Mouse (Mus musculus): ENCODE results near the gene Lrguk. TPM values are rescaled to one million over a fixed set of nuclear protein-coding genes. Genes with fewer than 3 reads are reported as not detected.

Gene Lrguk
- polyA plus RNA-seq, 1 experiment, result 1.3 TPM

DNA sequence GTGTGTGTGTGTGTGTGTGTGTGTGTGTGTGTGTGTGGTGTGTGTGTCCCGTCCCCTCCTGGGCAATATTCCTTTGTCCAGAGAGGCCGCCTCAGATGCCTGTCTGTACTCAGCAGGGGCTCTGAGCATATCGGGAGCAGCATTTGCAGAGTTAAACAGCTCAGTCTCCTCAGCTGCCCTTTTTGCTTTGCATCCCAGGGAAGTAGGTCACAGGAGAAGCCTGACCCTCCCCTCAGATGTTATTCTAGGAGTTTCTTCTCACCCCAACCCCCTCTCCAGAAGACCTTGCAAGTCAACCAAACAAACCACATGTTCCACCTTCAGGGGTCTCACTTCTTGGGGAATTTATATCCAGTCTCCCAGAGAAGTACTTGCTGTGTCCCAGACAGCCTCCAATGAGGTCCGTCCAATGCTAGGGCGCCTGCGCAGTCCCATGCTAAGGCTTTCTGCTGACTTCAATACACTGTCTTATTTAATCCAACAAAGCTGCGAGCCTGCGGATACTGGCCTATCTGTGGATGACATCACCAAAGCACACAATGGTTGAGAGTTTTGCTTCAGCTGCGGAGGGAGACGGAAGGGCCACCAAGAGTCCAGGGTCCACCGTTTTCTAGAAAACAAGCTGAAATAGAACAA lies 17.4 kb downstream of the Lrguk start:
- Histone ChIP-seq H3K4me3 (ENCODE audit: insufficient read depth, low read length) (no peak overlapping the region), H3K4me1 (ENCODE audit: control insufficient read depth, insufficient read depth, low read length) (no peaks in the 10 kb centered on the region; the same call in none of the 2 replicates), H3K27ac (ENCODE audit: insufficient read depth, low read length) (no peak overlapping the region)
- no peak for TF ChIP-seq POLR2A (IDR thresholded peaks at IDR 0.05; ENCODE audit: extremely low read depth, insufficient read depth, low read length)

DNA sequence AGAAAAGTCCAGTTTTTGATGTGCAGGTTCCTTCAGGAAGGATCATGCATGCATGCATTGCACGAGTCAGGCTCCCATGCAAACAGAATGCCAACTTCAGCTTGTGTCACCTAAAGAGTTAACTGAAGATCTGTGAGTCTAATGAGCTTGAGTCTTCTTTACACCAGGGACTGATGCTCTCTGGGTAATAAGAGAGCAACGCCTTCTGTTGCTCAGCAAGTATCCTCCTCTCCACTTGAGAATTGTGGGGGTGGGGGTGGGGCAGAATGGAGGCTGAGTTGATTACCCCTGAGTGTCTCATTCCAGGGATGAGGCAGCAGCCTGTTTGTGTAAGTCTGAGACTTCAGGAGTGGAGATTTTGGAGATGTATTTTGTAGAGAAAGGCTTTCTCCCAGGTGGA lies 20.2 kb downstream of the Lrguk start:
- Histone ChIP-seq H3K27ac (ENCODE audit: insufficient read depth, low read length) (no peak overlapping the region), H3K4me1 (ENCODE audit: control insufficient read depth, insufficient read depth, low read length) (no peaks in the 10 kb centered on the region; the same call in none of the 2 replicates), H3K4me3 (ENCODE audit: insufficient read depth, low read length) (no peak overlapping the region)
- no peak for TF ChIP-seq CTCF (IDR thresholded peaks at IDR 0.05; ENCODE audit: extremely low read depth, insufficient read depth, low read length)
- no peak for TF ChIP-seq POLR2A (IDR thresholded peaks at IDR 0.05; ENCODE audit: extremely low read depth, insufficient read depth, low read length)

DNA sequence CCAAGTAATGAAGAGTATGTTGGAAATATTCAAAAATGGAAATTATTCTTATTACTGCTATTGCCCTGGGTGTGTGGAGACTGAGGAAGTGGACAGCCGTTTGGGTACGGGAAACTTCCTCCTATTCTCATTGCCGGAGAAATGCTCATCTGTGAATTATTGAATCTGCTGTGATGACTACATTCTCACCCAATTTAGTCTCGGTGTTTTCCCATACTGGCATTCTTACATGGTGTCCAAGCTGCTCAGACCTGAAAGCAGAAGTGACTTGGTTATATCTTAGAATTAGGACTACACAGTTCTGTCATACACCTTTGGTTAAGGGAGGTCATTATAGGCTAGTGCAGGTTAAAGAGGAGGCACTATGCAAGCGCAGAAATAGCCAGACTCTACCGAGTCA lies 30.5 kb downstream of the Lrguk start:
- no peaks in the 10 kb centered on the region for H3K4me1 ChIP-seq (ENCODE audit: control insufficient read depth, insufficient read depth, low read length)
- no peak overlapping the region for H3K4me3 ChIP-seq (ENCODE audit: insufficient read depth, low read length)
- TF ChIP-seq POLR2A (IDR thresholded peaks at IDR 0.05; ENCODE audit: extremely low read depth, insufficient read depth, low read length) (no peak), CTCF (IDR thresholded peaks at IDR 0.05; ENCODE audit: extremely low read depth, insufficient read depth, low read length) (no peak)
- no peak overlapping the region for H3K27ac ChIP-seq (ENCODE audit: insufficient read depth, low read length)

DNA sequence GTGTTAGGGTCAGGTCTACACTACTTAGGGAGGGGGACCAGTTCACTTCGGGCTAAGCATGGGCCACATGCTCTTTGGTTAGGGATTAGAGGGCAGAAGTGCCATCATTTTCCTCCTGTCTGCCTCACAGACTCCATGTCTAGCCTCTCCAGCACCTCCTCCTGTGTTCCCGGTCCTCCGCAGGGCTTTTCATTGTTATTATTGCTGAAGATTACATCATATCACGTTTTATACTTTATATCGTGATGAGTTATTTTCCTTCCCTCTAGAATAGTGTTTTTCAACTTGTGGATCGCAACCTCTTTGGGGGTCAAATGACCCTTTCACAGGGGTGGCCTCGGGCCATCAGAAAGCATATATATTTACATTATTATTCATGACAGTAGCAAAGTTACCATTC lies 37.5 kb downstream of the Lrguk start:
- H3K4me3 ChIP-seq (ENCODE audit: insufficient read depth, low read length), result no peak overlapping the region
- TF ChIP-seq CTCF (IDR thresholded peaks at IDR 0.05; ENCODE audit: extremely low read depth, insufficient read depth, low read length) (no peak), POLR2A (IDR thresholded peaks at IDR 0.05; ENCODE audit: extremely low read depth, insufficient read depth, low read length) (no peak)
- no peak overlapping the region for H3K27ac ChIP-seq (ENCODE audit: insufficient read depth, low read length)
- H3K4me1 ChIP-seq (ENCODE audit: control insufficient read depth, insufficient read depth, low read length), result no peaks in the 10 kb centered on the region

DNA sequence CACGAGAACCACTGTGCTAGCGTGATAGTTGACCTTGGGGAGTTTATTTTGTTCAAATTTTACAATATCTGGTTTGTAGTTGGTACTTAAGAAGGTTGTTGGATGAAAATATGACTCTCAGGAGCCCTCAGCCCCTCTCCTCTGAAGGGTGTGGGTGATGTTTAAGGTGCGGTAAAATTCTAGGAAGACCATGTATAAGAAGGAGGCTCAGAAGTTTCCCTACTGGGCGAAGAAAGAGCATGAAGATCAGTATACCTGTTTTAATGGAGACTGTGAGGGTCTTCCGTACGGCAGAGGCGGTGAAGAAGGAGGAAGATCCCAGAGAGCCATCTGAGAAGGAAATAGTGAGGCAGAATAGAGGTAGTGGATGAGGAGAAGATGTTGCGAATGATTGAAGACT lies 38.0 kb downstream of the Lrguk start:
- Histone ChIP-seq H3K27ac (ENCODE audit: insufficient read depth, low read length) (no peak overlapping the region), H3K4me1 (ENCODE audit: control insufficient read depth, insufficient read depth, low read length) (no peaks in the 10 kb centered on the region)
- TF ChIP-seq CTCF (IDR thresholded peaks at IDR 0.05; ENCODE audit: extremely low read depth, insufficient read depth, low read length), result no peak
- TF ChIP-seq POLR2A (IDR thresholded peaks at IDR 0.05; ENCODE audit: extremely low read depth, insufficient read depth, low read length), result no peak

DNA sequence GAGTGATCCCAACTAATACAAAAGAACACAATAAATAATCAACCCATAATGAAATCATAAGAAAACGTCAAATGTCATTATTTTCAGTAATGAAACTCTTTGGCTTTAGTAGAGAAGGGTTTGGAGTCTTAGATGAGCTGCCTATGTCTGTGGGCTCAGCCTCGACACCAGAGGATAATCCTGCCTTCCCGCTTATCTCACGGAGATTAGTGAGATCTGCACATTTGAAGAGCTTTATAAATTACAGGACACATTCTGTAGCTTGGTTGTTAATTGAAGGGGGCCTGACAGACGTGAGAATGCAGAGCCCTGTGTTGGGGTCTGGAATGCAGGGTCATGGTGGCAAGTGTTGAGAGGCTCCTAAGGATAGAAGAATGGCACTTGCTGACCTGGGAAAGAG lies 42.7 kb downstream of the Lrguk start:
- H3K4me3 ChIP-seq (ENCODE audit: insufficient read depth, low read length), result no peak overlapping the region
- no peak overlapping the region for H3K27ac ChIP-seq (ENCODE audit: insufficient read depth, low read length)
- no peak for TF ChIP-seq POLR2A (IDR thresholded peaks at IDR 0.05; ENCODE audit: extremely low read depth, insufficient read depth, low read length)
- TF ChIP-seq CTCF (IDR thresholded peaks at IDR 0.05; ENCODE audit: extremely low read depth, insufficient read depth, low read length), result no peak
- no peaks in the 10 kb centered on the region; the same call in 1 of the 2 replicates for H3K4me1 ChIP-seq (ENCODE audit: control insufficient read depth, insufficient read depth, low read length)

More for the DNA sequence above, 38.0 kb downstream of the Lrguk start:
- H3K4me3 ChIP-seq (ENCODE audit: insufficient read depth, low read length), result no peak overlapping the region

DNA sequence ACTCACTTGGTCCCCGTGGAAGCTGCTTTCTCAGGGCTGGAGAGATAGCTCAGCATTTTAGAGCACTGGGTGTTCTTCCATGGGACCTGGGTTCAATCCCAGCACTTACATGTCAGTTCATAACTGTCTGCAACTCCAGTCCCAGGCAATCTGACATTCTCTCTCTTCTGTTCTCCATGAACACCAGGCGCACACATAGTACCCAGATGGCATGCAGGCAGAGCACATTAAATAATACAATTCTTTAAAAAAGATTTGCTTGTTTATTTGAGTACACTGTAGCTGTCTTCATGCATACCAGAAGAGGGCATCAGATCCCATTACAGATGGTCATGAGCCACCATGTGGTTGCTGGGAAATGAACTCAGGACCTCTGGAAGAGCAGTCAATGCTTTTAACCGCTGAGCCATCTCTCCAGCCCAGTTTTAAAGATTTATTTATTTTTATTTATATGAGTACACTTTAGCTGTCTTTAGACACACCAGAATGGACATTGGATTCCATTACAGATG lies 44.7 kb downstream of the Lrguk start:
- no peak overlapping the region for H3K27ac ChIP-seq (ENCODE audit: insufficient read depth, low read length)
- no peak overlapping the region for H3K4me3 ChIP-seq (ENCODE audit: insufficient read depth, low read length)
- TF ChIP-seq CTCF (IDR thresholded peaks at IDR 0.05; ENCODE audit: extremely low read depth, insufficient read depth, low read length) (no peak), POLR2A (IDR thresholded peaks at IDR 0.05; ENCODE audit: extremely low read depth, insufficient read depth, low read length) (no peak)
- H3K4me1 ChIP-seq (ENCODE audit: control insufficient read depth, insufficient read depth, low read length), result no peaks in the 10 kb centered on the region; the same call in 1 of the 2 replicates

DNA sequence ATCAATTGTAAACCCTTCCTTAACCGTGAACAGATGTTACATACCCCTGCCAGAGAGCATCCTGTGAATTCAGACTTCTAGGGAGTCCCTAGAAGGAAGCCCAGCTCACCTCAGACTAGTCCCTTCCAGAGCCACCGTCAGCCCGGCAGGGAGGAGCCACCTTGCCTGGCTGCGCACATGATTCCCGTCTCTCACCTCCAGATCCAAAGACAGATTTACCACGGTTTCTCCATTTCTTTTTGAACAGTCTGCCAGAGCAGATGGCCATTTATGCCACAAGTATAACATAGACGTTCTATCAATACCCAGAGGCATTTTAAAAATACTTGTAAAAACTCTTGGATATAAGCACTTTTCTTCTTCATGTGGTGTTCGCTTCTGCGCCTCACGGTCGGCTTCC lies 46.3 kb downstream of the Lrguk start:
- no peak for TF ChIP-seq POLR2A (IDR thresholded peaks at IDR 0.05; ENCODE audit: extremely low read depth, insufficient read depth, low read length)
- no peak for TF ChIP-seq CTCF (IDR thresholded peaks at IDR 0.05; ENCODE audit: extremely low read depth, insufficient read depth, low read length)
- H3K4me3 ChIP-seq (ENCODE audit: insufficient read depth, low read length), result no peak overlapping the region
- H3K4me1 ChIP-seq (ENCODE audit: control insufficient read depth, insufficient read depth, low read length), result no peaks in the 10 kb centered on the region; the same call in 1 of the 2 replicates
- no peak overlapping the region for H3K27ac ChIP-seq (ENCODE audit: insufficient read depth, low read length)

DNA sequence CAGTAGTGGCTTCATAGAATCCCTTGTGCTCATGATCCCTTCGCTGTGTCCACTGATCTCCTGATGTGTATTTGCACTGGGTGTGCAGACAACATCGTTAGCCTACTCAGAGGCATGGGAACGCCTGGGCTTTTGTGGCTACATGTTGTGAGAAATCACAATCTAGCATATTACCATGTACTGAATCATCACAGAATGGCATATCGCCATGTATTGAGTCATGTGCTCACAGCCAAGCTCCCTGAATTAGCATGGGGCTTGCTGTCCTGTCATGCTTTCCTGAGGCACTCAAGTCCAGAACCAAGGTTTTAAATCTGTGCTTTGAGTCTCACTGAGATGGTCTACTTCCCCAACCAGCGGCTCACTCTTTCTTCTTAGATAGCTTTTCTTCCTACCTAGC lies 54.2 kb downstream of the Lrguk start:
- no peak overlapping the region for H3K4me3 ChIP-seq (ENCODE audit: insufficient read depth, low read length)
- no peaks in the 10 kb centered on the region for H3K4me1 ChIP-seq (ENCODE audit: control insufficient read depth, insufficient read depth, low read length)
- no peak overlapping the region for H3K27ac ChIP-seq (ENCODE audit: insufficient read depth, low read length)
- TF ChIP-seq CTCF (IDR thresholded peaks at IDR 0.05; ENCODE audit: extremely low read depth, insufficient read depth, low read length) (no peak), POLR2A (IDR thresholded peaks at IDR 0.05; ENCODE audit: extremely low read depth, insufficient read depth, low read length) (no peak)

DNA sequence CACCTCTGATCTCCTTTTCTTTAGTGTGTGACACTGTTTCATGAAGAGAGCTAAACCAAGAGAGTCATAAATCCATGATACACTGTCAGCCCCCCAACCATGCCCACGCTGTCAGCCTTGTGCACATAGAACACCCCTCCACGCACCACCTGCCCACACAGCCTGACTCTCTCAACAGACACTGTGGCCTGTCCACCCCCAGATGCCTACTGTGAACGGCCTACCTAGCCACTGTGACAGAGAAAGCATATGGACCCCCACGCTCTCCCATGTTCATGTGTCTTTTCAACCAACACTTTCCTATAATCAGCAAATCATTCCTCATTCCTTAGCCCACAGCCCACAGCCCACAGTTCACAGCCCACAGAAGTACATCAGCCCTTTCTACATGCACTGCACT lies 58.5 kb downstream of the Lrguk start:
- TF ChIP-seq CTCF (IDR thresholded peaks at IDR 0.05; ENCODE audit: extremely low read depth, insufficient read depth, low read length), result no peak
- no peak for TF ChIP-seq POLR2A (IDR thresholded peaks at IDR 0.05; ENCODE audit: extremely low read depth, insufficient read depth, low read length)

More for the DNA sequence above, 58.5 kb downstream of the Lrguk start:
- H3K4me3 ChIP-seq (ENCODE audit: insufficient read depth, low read length), result no peak overlapping the region
- no peak overlapping the region for H3K27ac ChIP-seq (ENCODE audit: insufficient read depth, low read length)
- H3K4me1 ChIP-seq (ENCODE audit: control insufficient read depth, insufficient read depth, low read length), result no peaks in the 10 kb centered on the region
